Mouse (Mus musculus) MEL (cell line): ENCODE data around the gene Dcn. TPM values are rescaled to one million over a fixed set of nuclear protein-coding genes. Genes with fewer than 3 reads are reported as not detected.

Source experiments
- DNase-seq: peaks from one replicate; pipeline ENCODE4 v3.0.0; 2011; ENCODE audit warnings: low read depth, low spot score
- H3K27ac ChIP-seq: 2 replicates; pipeline ENCODE4 v1.5.1; 2012; ENCODE audit warnings: low read depth, mild to moderate bottlenecking, control low read depth, low read length, moderate library complexity; ENCODE audit not compliant: control insufficient read depth
- H3K27me3 ChIP-seq, 2 experiments: fragments of 150-350 bp in 1 of 2; sonication (generic) in 1 of 2; 2 replicates each; pipeline ENCODE4 v1.6.1; 2012; ENCODE audit warnings: low read length in 2 of 2, mild to moderate bottlenecking in 2 of 2, improper control_type of control experiment in 1 of 2, moderate library complexity in 1 of 2; ENCODE audit not compliant: insufficient read depth in 2 of 2, control insufficient read depth in 1 of 2
- H3K36me3 ChIP-seq, 2 experiments: 2 replicates each; pipeline ENCODE4 v1.6.1; 2012 to 2014; ENCODE audit warnings: low read length in 2 of 2, improper control_type of control experiment in 1 of 2, inconsistent platforms in 1 of 2, mild to moderate bottlenecking in 1 of 2; ENCODE audit not compliant: insufficient read depth in 2 of 2, control insufficient read depth in 1 of 2
- H3K4me1 ChIP-seq, 2 experiments: fragments of 150-350 bp in 1 of 2; sonication (generic) in 1 of 2; 2 replicates each; pipeline ENCODE4 v1.6.1; 2012; ENCODE audit warnings: low read length in 2 of 2, improper control_type of control experiment in 1 of 2, mild to moderate bottlenecking in 1 of 2; ENCODE audit not compliant: insufficient read depth in 2 of 2, control insufficient read depth in 1 of 2
- H3K4me3 ChIP-seq, 2 experiments: fragments of 150-350 bp in 1 of 2; sonication (generic) in 1 of 2; 2 replicates each; pipeline ENCODE4 v1.5.1; 2012; ENCODE audit warnings: low read depth in 2 of 2, low read length in 2 of 2, mild to moderate bottlenecking in 2 of 2, moderate library complexity in 2 of 2, control low read depth in 1 of 2, improper control_type of control experiment in 1 of 2; ENCODE audit not compliant: control insufficient read depth in 1 of 2, insufficient read depth in 1 of 2
- H3K79me2 ChIP-seq: 2 replicates; pipeline ENCODE4 v1.6.1; 2012; ENCODE audit warnings: mild to moderate bottlenecking, low read length, moderate library complexity; ENCODE audit not compliant: control insufficient read depth, poor library complexity, insufficient read depth
- H3K9ac ChIP-seq: 2 replicates; pipeline ENCODE4 v1.6.1; 2012; ENCODE audit warnings: low read depth, mild to moderate bottlenecking, control low read depth, low read length, moderate library complexity; ENCODE audit not compliant: control insufficient read depth, poor library complexity, severe bottlenecking
- H3K9me3 ChIP-seq: fragments of 150-350 bp; sonication (generic); replicated peaks from 2 replicates; pipeline ENCODE4 v1.6.1; 2012; ENCODE audit warnings: mild to moderate bottlenecking, low read length, improper control_type of control experiment, moderate library complexity; ENCODE audit not compliant: insufficient read depth
- CHD1 ChIP-seq: IDR thresholded peaks from 2 replicates; pipeline ENCODE4 v1.6.1; 2012; ENCODE audit warnings: low read depth, mild to moderate bottlenecking, inconsistent platforms, low read length, improper control_type of control experiment
- CTCF ChIP-seq, 3 experiments: IDR thresholded peaks in 2 of 3; conservative IDR thresholded peaks in 1 of 3; 2 replicates each; pipeline ENCODE4 v1.5.1; 2011 to 2012; ENCODE audit warnings: low read length in 3 of 3, low read depth in 2 of 3, mild to moderate bottlenecking in 2 of 3, improper control_type of control experiment in 1 of 3, inconsistent platforms in 1 of 3, mixed read lengths in 1 of 3, moderate library complexity in 1 of 3; ENCODE audit not compliant: control insufficient read depth in 1 of 3, insufficient read depth in 1 of 3, poor library complexity in 1 of 3, severe bottlenecking in 1 of 3
- E2F4 ChIP-seq: IDR thresholded peaks from 2 replicates; pipeline ENCODE4 v1.6.1; 2011; ENCODE audit warnings: low read depth, low read length, improper control_type of control experiment, borderline replicate concordance
- ELF1 ChIP-seq: IDR thresholded peaks from 2 replicates; pipeline ENCODE4 v1.6.1; 2014; ENCODE audit warnings: low read depth, mild to moderate bottlenecking, inconsistent platforms, low read length, improper control_type of control experiment, moderate library complexity
- EP300 ChIP-seq, 2 experiments: IDR thresholded peaks; 2 replicates each; pipeline ENCODE4 v1.6.1; 2011; ENCODE audit warnings: improper control_type of control experiment in 2 of 2, low read length in 2 of 2, low read depth in 1 of 2, mild to moderate bottlenecking in 1 of 2
- ETS1 ChIP-seq: IDR thresholded peaks from 2 replicates; pipeline ENCODE4 v1.6.1; 2012; ENCODE audit warnings: low read depth, mild to moderate bottlenecking, inconsistent platforms, low read length, improper control_type of control experiment, moderate library complexity
- HCFC1 ChIP-seq: IDR thresholded peaks from 2 replicates; pipeline ENCODE4 v1.6.1; 2012; ENCODE audit warnings: low read depth, mild to moderate bottlenecking, inconsistent platforms, low read length, improper control_type of control experiment, moderate library complexity
- KAT2A ChIP-seq: conservative IDR thresholded peaks from 2 replicates; pipeline ENCODE4 v1.6.1; 2012; ENCODE audit warnings: low read depth, low read length, improper control_type of control experiment, inconsistent platforms
- MAFK ChIP-seq: IDR thresholded peaks from 2 replicates; pipeline ENCODE4 v1.6.1; 2011; ENCODE audit warnings: low read depth, mild to moderate bottlenecking, low read length, improper control_type of control experiment, borderline replicate concordance
- MAZ ChIP-seq: IDR thresholded peaks from 2 replicates; pipeline ENCODE4 v1.6.1; 2012; ENCODE audit warnings: low read depth, mild to moderate bottlenecking, inconsistent platforms, low read length, improper control_type of control experiment
- MXI1 ChIP-seq: IDR thresholded peaks from 2 replicates; pipeline ENCODE4 v1.6.1; 2011; ENCODE audit warnings: mild to moderate bottlenecking, low read depth, low read length, improper control_type of control experiment
- NELFE ChIP-seq: IDR thresholded peaks from 2 replicates; pipeline ENCODE4 v1.6.1; 2011; ENCODE audit warnings: low read depth, low read length, improper control_type of control experiment
- POLR2AphosphoS5 ChIP-seq: IDR thresholded peaks from 2 replicates; pipeline ENCODE4 v1.6.1; 2012; ENCODE audit warnings: low read depth, borderline replicate concordance, mild to moderate bottlenecking, inconsistent platforms, low read length, moderate library complexity, mixed read lengths
- RAD21 ChIP-seq: IDR thresholded peaks from 2 replicates; pipeline ENCODE4 v1.6.1; 2011; ENCODE audit warnings: mild to moderate bottlenecking, low read depth, low read length, improper control_type of control experiment
- RCOR1 ChIP-seq: IDR thresholded peaks from 2 replicates; pipeline ENCODE4 v1.6.1; 2012; ENCODE audit warnings: low read depth, mild to moderate bottlenecking, inconsistent platforms, low read length, improper control_type of control experiment
- SIN3A ChIP-seq: IDR thresholded peaks from 2 replicates; pipeline ENCODE4 v1.6.1; 2012; ENCODE audit warnings: low read length, improper control_type of control experiment, inconsistent platforms
- SMC3 ChIP-seq: IDR thresholded peaks from 2 replicates; pipeline ENCODE4 v1.6.1; 2011; ENCODE audit warnings: low read depth, low read length, improper control_type of control experiment
- TBP ChIP-seq: IDR thresholded peaks from 2 replicates; pipeline ENCODE4 v1.8.0; 2011; ENCODE audit warnings: low read depth, low read length, improper control_type of control experiment
- TCF12 ChIP-seq: IDR thresholded peaks from 2 replicates; pipeline ENCODE4 v1.6.1; 2014; ENCODE audit warnings: low read depth, mild to moderate bottlenecking, inconsistent platforms, low read length, improper control_type of control experiment, moderate library complexity
- USF2 ChIP-seq, 2 experiments: IDR thresholded peaks; 2 replicates each; pipeline ENCODE4 v1.6.1; 2011 to 2012; ENCODE audit warnings: improper control_type of control experiment in 2 of 2, low read length in 2 of 2, borderline replicate concordance in 1 of 2, inconsistent platforms in 1 of 2, low read depth in 1 of 2, mild to moderate bottlenecking in 1 of 2; ENCODE audit not compliant: insufficient read depth in 1 of 2
- ZKSCAN1 ChIP-seq: IDR thresholded peaks from 2 replicates; pipeline ENCODE4 v1.6.1; 2012; ENCODE audit warnings: low read depth, mild to moderate bottlenecking, inconsistent platforms, low read length, improper control_type of control experiment, moderate library complexity
- ZMIZ1 ChIP-seq: IDR thresholded peaks from 2 replicates; pipeline ENCODE4 v1.6.1; 2012; ENCODE audit warnings: low read depth, mild to moderate bottlenecking, inconsistent platforms, low read length, improper control_type of control experiment, moderate library complexity
- polyA plus RNA-seq, 2 experiments: library from polyadenylated mRNA; stranded (reverse) in 1 of 2; unstranded in 1 of 2; fragments of >175 nt in 1 of 2; fragments of >200 nt in 1 of 2; gene quantifications; 2 replicates each; pipeline versions ENCODE4 v1.2.1 to v1.2.4; 2012; ENCODE audit warnings: low replicate concordance in 2 of 2, low read depth in 1 of 2; ENCODE audit not compliant: insufficient read length in 2 of 2, insufficient read depth in 1 of 2, missing spikeins in 1 of 2
- total RNA-seq: library from RNA; depleted of rRNA; stranded (reverse); fragments of 300-350 nt; gene quantifications from 2 replicates; pipeline ENCODE4 v1.2.3, GENCODE M21; 2012

Gene Dcn
- total and polyA plus RNA-seq, 3 experiments = not detected

DNA sequence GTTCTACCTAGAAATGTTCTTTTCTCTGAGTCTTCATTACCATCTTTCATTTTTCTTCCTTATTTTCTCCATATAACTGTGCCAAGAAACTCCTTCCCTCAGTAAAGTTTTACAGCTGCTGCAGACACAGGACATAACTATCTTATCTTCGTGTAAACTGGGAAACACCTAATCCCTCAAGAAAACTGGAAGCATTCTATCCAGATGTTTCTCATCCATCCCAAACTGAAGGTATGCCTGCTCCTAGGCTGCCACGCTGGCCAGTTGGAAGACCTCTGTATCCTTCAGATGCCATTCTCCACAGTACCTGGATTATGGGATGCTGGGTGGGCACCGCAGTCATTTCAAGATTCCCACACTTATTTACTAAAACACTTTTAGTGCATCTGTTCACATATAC, 44.0 kb downstream of the Dcn start:
- H3K9ac ChIP-seq = no peak overlapping the region
- no peaks in the 10 kb centered on the region for H3K9me3 ChIP-seq
- no peaks in the 10 kb centered on the region for H3K27me3 ChIP-seq
- H3K27ac ChIP-seq = no peak overlapping the region
- H3K4me3 ChIP-seq = no peak overlapping the region
- H3K36me3 ChIP-seq = no peaks in the 10 kb centered on the region
- DNase-seq = no peak
- no peaks in the 10 kb centered on the region for H3K79me2 ChIP-seq
- H3K4me1 ChIP-seq = no peaks in the 10 kb centered on the region
- TF ChIP-seq MAZ (no peak), HCFC1 (no peak), ZKSCAN1 (no peak), USF2 (IDR thresholded peaks at IDR 0.05; ENCODE audit: borderline replicate concordance in 1 of 2, insufficient read depth in 1 of 2, low read depth in 1 of 2, low read length in 2 of 2) (no peak), NELFE (no peak), ETS1 (no peak), POLR2AphosphoS5 (no peak), RCOR1 (no peak), CTCF (IDR thresholded peaks at IDR 0.05 in 2 of 3, conservative IDR thresholded peaks at IDR 0.05 in 1 of 3; ENCODE audit: control insufficient read depth in 1 of 3, insufficient read depth in 1 of 3, low read depth in 2 of 3, low read length in 3 of 3, poor library complexity in 1 of 3, severe bottlenecking in 1 of 3) (no peak), SMC3 (no peak), TCF12 (no peak), MXI1 (no peak)
- TF ChIP-seq, all 39 proteins: peak for 0

DNA sequence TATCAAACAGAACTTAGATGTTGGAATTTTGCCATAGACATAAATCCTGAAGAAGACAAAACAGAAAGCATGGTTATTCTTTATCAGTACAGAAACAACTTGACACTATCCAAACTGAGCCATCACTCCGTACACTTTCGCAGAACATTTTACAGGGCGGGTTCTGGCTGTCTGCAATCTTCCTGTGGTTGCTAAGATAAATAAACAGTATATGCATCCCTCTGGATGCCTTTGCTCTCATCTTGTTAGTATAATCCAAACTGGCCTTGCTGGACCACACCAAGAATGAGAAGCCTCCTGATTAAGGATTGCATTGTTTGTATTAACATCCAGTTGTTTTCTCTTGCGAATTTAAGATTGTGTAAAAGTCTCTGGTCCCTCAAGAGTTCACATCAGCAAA, 56.3 kb downstream of the Dcn start:
- Histone ChIP-seq H3K36me3 (no peaks in the 10 kb centered on the region), H3K79me2 (no peaks in the 10 kb centered on the region), H3K4me3 (no peak overlapping the region), H3K27me3 (no peaks in the 10 kb centered on the region), H3K27ac (no peak overlapping the region), H3K9ac (no peak overlapping the region), H3K4me1 (no peaks in the 10 kb centered on the region), H3K9me3 (no peaks in the 10 kb centered on the region)
- no peak for DNase-seq
- TF ChIP-seq SMC3 (no peak), MXI1 (no peak), ELF1 (no peak), KAT2A (no peak), HCFC1 (no peak), MAZ (no peak), EP300 (IDR thresholded peaks at IDR 0.05; ENCODE audit: low read depth in 1 of 2, low read length in 2 of 2) (no peak), NELFE (no peak), ZMIZ1 (no peak), TBP (no peak), E2F4 (no peak), RCOR1 (no peak), MAFK (no peak), CTCF (IDR thresholded peaks at IDR 0.05 in 2 of 3, conservative IDR thresholded peaks at IDR 0.05 in 1 of 3; ENCODE audit: control insufficient read depth in 1 of 3, insufficient read depth in 1 of 3, low read depth in 2 of 3, low read length in 3 of 3, poor library complexity in 1 of 3, severe bottlenecking in 1 of 3) (no peak), RAD21 (no peak), CHD1 (no peak), SIN3A (no peak)
